Comparison of ENCODE assay signal across 9 mouse cellular contexts in genomic region chr11:59183821-59184220, GRCm38 (mm10). TPM values are rescaled to one million over a fixed set of nuclear protein-coding genes. Genes with fewer than 3 reads are reported as not detected.
DNase-seq lines count a peak whose midpoint lies in the region; ATAC-seq and TF ChIP-seq lines count a peak whose summit lies in the region.
"Had no signal": no experiment of that assay in that cellular context is flagged by ENCODE, and none has a peak within 500 bp of the region (broad histone marks: within the 10 kb centered on the region; RNA-seq: fewer than 3 reads in every experiment).

No protein-coding gene starts in this region.

- H3K79me2 ChIP-seq in MEL (ENCODE audit: control insufficient read depth, insufficient read depth, low read length, poor library complexity), result no peaks in the 10 kb centered on the region

- no peak for TF ChIP-seq EP300 in MEL (IDR thresholded peaks at IDR 0.05; ENCODE audit: low read depth in 1 of 2, low read length in 2 of 2)

- no peak for TF ChIP-seq POLR2A in MEL (IDR thresholded peaks at IDR 0.05; ENCODE audit: control insufficient read depth in 1 of 2, insufficient read depth in 1 of 2, low read depth in 1 of 2, low read length in 2 of 2, poor library complexity in 1 of 2)

- ATAC-seq in forebrain, embryonic 14.5 days, result peak; percentile 61; the same call in 1 of the 2 replicates
- no peak for ATAC-seq in forebrain, embryonic 15.5 days (replicated peaks)
- peak; percentile 71 for ATAC-seq in heart, embryonic 16.5 days (replicated peaks; ENCODE audit: extremely low read depth, insufficient read depth, low FRiP score)

- 49% methylated on average over 3 of the region's 3 CpGs for WGBS in forebrain, embryonic 14.5 days
- WGBS in forebrain, embryonic 15.5 days, result 31% methylated on average over 3 of the region's 3 CpGs
- 13% methylated on average over 3 of the region's 3 CpGs for WGBS in heart, embryonic 16.5 days

- H3K27ac ChIP-seq in forebrain, embryonic 14.5 days (ENCODE audit: low read depth, low read length), result no peak overlapping the region
- no peak overlapping the region for H3K27ac ChIP-seq in forebrain, embryonic 15.5 days (replicated peaks)
- no peak overlapping the region for H3K27ac ChIP-seq in MEL (ENCODE audit: control insufficient read depth, low read depth, low read length)
- peak overlapping the region; percentile 81 for H3K27ac ChIP-seq in heart, embryonic 16.5 days (ENCODE audit: low read length)
- H3K27ac ChIP-seq: limb, embryonic 13.5 days had no signal

- no peak overlapping the region for H3K4me2 ChIP-seq in forebrain, embryonic 14.5 days (ENCODE audit: low read length)
- no peak overlapping the region for H3K4me2 ChIP-seq in forebrain, embryonic 15.5 days (replicated peaks)
- H3K4me2 ChIP-seq in heart, embryonic 16.5 days (ENCODE audit: low read depth, low read length), result peak overlapping the region; percentile 31; the same call in 1 of the 2 replicates
- H3K4me2 ChIP-seq: limb, embryonic 13.5 days had no signal

- TF ChIP-seq CTCF in MEL (IDR thresholded peaks at IDR 0.05 in 2 of 3, conservative IDR thresholded peaks at IDR 0.05 in 1 of 3; ENCODE audit: control insufficient read depth in 1 of 3, insufficient read depth in 1 of 3, low read depth in 2 of 3, low read length in 3 of 3, poor library complexity in 1 of 3, severe bottlenecking in 1 of 3), result peak; percentile 85 to 91 (median 85)

- H3K27me3 ChIP-seq in forebrain, embryonic 14.5 days (replicated peaks; ENCODE audit: control insufficient read depth, insufficient read depth, low read length), result peaks cover 5% of the 10 kb centered on the region; the same call in 1 of the 2 replicates
- H3K27me3 ChIP-seq in forebrain, embryonic 15.5 days, result peaks cover 8% of the 10 kb centered on the region; the same call in 1 of the 2 replicates
- no peaks in the 10 kb centered on the region for H3K27me3 ChIP-seq in MEL (ENCODE audit: control insufficient read depth in 1 of 2, insufficient read depth in 2 of 2, low read length in 2 of 2)
- H3K27me3 ChIP-seq in heart, embryonic 16.5 days (ENCODE audit: control insufficient read depth, insufficient read depth, low read length), result no peaks in the 10 kb centered on the region

- H3K4me3 ChIP-seq in forebrain, embryonic 14.5 days (ENCODE audit: low read depth, low read length), result no peak overlapping the region
- no peak overlapping the region for H3K4me3 ChIP-seq in forebrain, embryonic 15.5 days
- H3K4me3 ChIP-seq in MEL (ENCODE audit: control insufficient read depth in 1 of 2, insufficient read depth in 1 of 2, low read depth in 2 of 2, low read length in 2 of 2), result no peak overlapping the region
- no peak overlapping the region for H3K4me3 ChIP-seq in heart, embryonic 16.5 days (ENCODE audit: low read length)
- H3K4me3 ChIP-seq: limb, embryonic 13.5 days had no signal

- no peaks in the 10 kb centered on the region for H3K4me1 ChIP-seq in forebrain, embryonic 14.5 days (ENCODE audit: control insufficient read depth, insufficient read depth, low read length)
- H3K4me1 ChIP-seq in forebrain, embryonic 15.5 days, result no peaks in the 10 kb centered on the region
- H3K4me1 ChIP-seq in MEL (ENCODE audit: control insufficient read depth in 1 of 2, insufficient read depth in 2 of 2, low read length in 2 of 2), result peaks cover 3 to 8% of the 10 kb centered on the region in 2 experiments; a peak in 3 of 4 replicates
- peaks cover 20% of the 10 kb centered on the region for H3K4me1 ChIP-seq in heart, embryonic 16.5 days (ENCODE audit: control insufficient read depth, insufficient read depth, low read length)

- peaks cover 39% of the 10 kb centered on the region for H3K36me3 ChIP-seq in forebrain, embryonic 14.5 days (ENCODE audit: control insufficient read depth, insufficient read depth, low read length)
- H3K36me3 ChIP-seq in forebrain, embryonic 15.5 days, result peaks cover 24% of the 10 kb centered on the region
- peaks cover 3 to 5% of the 10 kb centered on the region in 2 experiments; a peak in 3 of 4 replicates for H3K36me3 ChIP-seq in MEL (ENCODE audit: control insufficient read depth in 1 of 2, insufficient read depth in 2 of 2, low read length in 2 of 2)
- H3K36me3 ChIP-seq in heart, embryonic 16.5 days (ENCODE audit: control insufficient read depth, insufficient read depth), result peaks cover 14% of the 10 kb centered on the region

- no peak overlapping the region for H3K9ac ChIP-seq in forebrain, embryonic 14.5 days (ENCODE audit: low read length)
- H3K9ac ChIP-seq in forebrain, embryonic 15.5 days (replicated peaks), result no peak overlapping the region
- no peak overlapping the region for H3K9ac ChIP-seq in MEL (ENCODE audit: control insufficient read depth, low read depth, low read length, poor library complexity, severe bottlenecking)
- H3K9ac ChIP-seq in heart, embryonic 16.5 days (ENCODE audit: low read length), result peak overlapping the region; percentile 26
- H3K9ac ChIP-seq: limb, embryonic 13.5 days had no signal

- peak; percentile 74 for TF ChIP-seq RAD21 in MEL (IDR thresholded peaks at IDR 0.05; ENCODE audit: low read depth, low read length)

- no peaks in the 10 kb centered on the region for H3K9me3 ChIP-seq in forebrain, embryonic 14.5 days (replicated peaks; ENCODE audit: control insufficient read depth, low read length)
- H3K9me3 ChIP-seq in forebrain, embryonic 15.5 days, result no peaks in the 10 kb centered on the region
- no peaks in the 10 kb centered on the region for H3K9me3 ChIP-seq in MEL (replicated peaks; ENCODE audit: insufficient read depth, low read length)
- no peaks in the 10 kb centered on the region for H3K9me3 ChIP-seq in heart, embryonic 16.5 days (replicated peaks; ENCODE audit: control insufficient read depth, low read length)
- H3K9me3 ChIP-seq: limb, embryonic 13.5 days had no signal

- DNase-seq in forebrain, embryonic 14.5 days (ENCODE audit: low spot score), result peak; percentile 58
- DNase-seq in MEL (ENCODE audit: low read depth, low spot score), result peak; percentile 79
- peak; percentile 54 for DNase-seq in embryo, embryonic 11 days
- DNase-seq in kidney, postnatal 36 days, result peak; percentile 57 to 76
- peak; percentile 60 for DNase-seq in lung, postnatal 25 days (ENCODE audit: low spot score)
- DNase-seq in spleen, postnatal 4 days (ENCODE audit: low spot score in 2 of 2), result peak; percentile 69 to 81

TF ChIP-seq in MEL, 35 proteins besides CTCF, POLR2A, EP300 and RAD21:
- no peak for TF ChIP-seq TAL1 (IDR thresholded peaks at IDR 0.05; ENCODE audit: low read length)
- no peak for TF ChIP-seq ZMIZ1 (IDR thresholded peaks at IDR 0.05; ENCODE audit: low read depth, low read length)
- TF ChIP-seq GATA1 (IDR thresholded peaks at IDR 0.05; ENCODE audit: low read depth, low read length), result peak; percentile 52
- no peak; the same call in 1 of the 2 replicates for TF ChIP-seq TCF12 (IDR thresholded peaks at IDR 0.05; ENCODE audit: low read depth, low read length)
- peak; percentile 97 for TF ChIP-seq SMC3 (IDR thresholded peaks at IDR 0.05; ENCODE audit: low read depth, low read length)
- peak; percentile 57; the same call in 1 of the 2 replicates for TF ChIP-seq SIN3A (IDR thresholded peaks at IDR 0.05; ENCODE audit: low read length)
- TF ChIP-seq MAZ (IDR thresholded peaks at IDR 0.05; ENCODE audit: low read depth, low read length), result peak; percentile 23; the same call in 1 of the 2 replicates
- TF ChIP-seq ZC3H11A (IDR thresholded peaks at IDR 0.05; ENCODE audit: low read depth, low read length), result peak; percentile 77

RNA-seq across cellular contexts. Expression of gene Gjc2, which starts 0.8 kb away (rescaled TPM):
- 0.10 TPM in 1 of 2 replicates, not detected in the other for polyA plus RNA-seq in forebrain, embryonic 14.5 days (2014; fragmentation: Nextera tagmentation; extraction: Ambion mirVana)
- polyA plus RNA-seq in forebrain, embryonic 15.5 days (2015; fragmentation: Nextera tagmentation; extraction: Ambion mirVana), result 0.11 and 0.20 TPM in 2 replicates
- 0.08 TPM in 1 of 2 replicates, not detected in the other for total RNA-seq in MEL (2012; rRNA removed)
- under 1 TPM in 1 of 2 experiments, not detected in 1; 0.07 TPM for polyA plus RNA-seq in MEL (2012; ENCODE audit: insufficient read depth in 1 of 2, insufficient read length in 2 of 2, low read depth in 1 of 2, low replicate concordance in 2 of 2, missing spikeins in 1 of 2)
- 0.50 and 0.54 TPM in 2 replicates for polyA plus RNA-seq in heart, embryonic 16.5 days (2015; fragmentation: Nextera tagmentation; extraction: Ambion mirVana)

RNA-seq across cellular contexts. Expression of gene Guk1, which starts 8.2 kb away (rescaled TPM):
- 198 and 199 TPM in 2 replicates for polyA plus RNA-seq in forebrain, embryonic 14.5 days (2014; fragmentation: Nextera tagmentation; extraction: Ambion mirVana)
- polyA plus RNA-seq in forebrain, embryonic 15.5 days (2015; fragmentation: Nextera tagmentation; extraction: Ambion mirVana), result 176 and 183 TPM in 2 replicates
- 249 and 295 TPM in 2 replicates for total RNA-seq in MEL (2012; rRNA removed)
- 100 to 1,000 TPM in 1 of 2 experiments, not detected in 1; 215 TPM for polyA plus RNA-seq in MEL (2012; ENCODE audit: insufficient read depth in 1 of 2, insufficient read length in 2 of 2, low read depth in 1 of 2, low replicate concordance in 2 of 2, missing spikeins in 1 of 2)
- polyA plus RNA-seq in heart, embryonic 16.5 days (2015; fragmentation: Nextera tagmentation; extraction: Ambion mirVana), result 130 and 140 TPM in 2 replicates

RNA-seq across cellular contexts. Expression of gene Mrpl55, which starts 18.5 kb away (rescaled TPM):
- 109 and 119 TPM in 2 replicates for polyA plus RNA-seq in forebrain, embryonic 14.5 days (2014; fragmentation: Nextera tagmentation; extraction: Ambion mirVana)
- polyA plus RNA-seq in forebrain, embryonic 15.5 days (2015; fragmentation: Nextera tagmentation; extraction: Ambion mirVana), result 95.4 and 96.1 TPM in 2 replicates
- total RNA-seq in MEL (2012; rRNA removed), result 75.0 and 75.5 TPM in 2 replicates
- polyA plus RNA-seq in MEL (2012; ENCODE audit: insufficient read depth in 1 of 2, insufficient read length in 2 of 2, low read depth in 1 of 2, low replicate concordance in 2 of 2, missing spikeins in 1 of 2), result 10 to 100 TPM in 1 of 2 experiments, not detected in 1; 68.5 TPM
- polyA plus RNA-seq in heart, embryonic 16.5 days (2015; fragmentation: Nextera tagmentation; extraction: Ambion mirVana), result 115 and 131 TPM in 2 replicates

RNA-seq across cellular contexts. Expression of gene Iba57, which starts 20.3 kb away (rescaled TPM):
- polyA plus RNA-seq in forebrain, embryonic 14.5 days (2014; fragmentation: Nextera tagmentation; extraction: Ambion mirVana), result 3.3 and 3.7 TPM in 2 replicates
- polyA plus RNA-seq in forebrain, embryonic 15.5 days (2015; fragmentation: Nextera tagmentation; extraction: Ambion mirVana), result 6.8 and 7.1 TPM in 2 replicates
- total RNA-seq in MEL (2012; rRNA removed), result 14.9 and 18.8 TPM in 2 replicates
- 10 to 100 TPM in 1 of 2 experiments, not detected in 1; 14.7 TPM for polyA plus RNA-seq in MEL (2012; ENCODE audit: insufficient read depth in 1 of 2, insufficient read length in 2 of 2, low read depth in 1 of 2, low replicate concordance in 2 of 2, missing spikeins in 1 of 2)
- 9.5 and 10.4 TPM in 2 replicates for polyA plus RNA-seq in heart, embryonic 16.5 days (2015; fragmentation: Nextera tagmentation; extraction: Ambion mirVana)

RNA-seq across cellular contexts. Expression of gene 2310033P09Rik, which starts 24.3 kb away (rescaled TPM):
- 27.7 and 30.5 TPM in 2 replicates for polyA plus RNA-seq in forebrain, embryonic 14.5 days (2014; fragmentation: Nextera tagmentation; extraction: Ambion mirVana)
- polyA plus RNA-seq in forebrain, embryonic 15.5 days (2015; fragmentation: Nextera tagmentation; extraction: Ambion mirVana), result 27.8 and 31.5 TPM in 2 replicates
- total RNA-seq in MEL (2012; rRNA removed), result 29.7 and 35.5 TPM in 2 replicates
- 10 to 100 TPM in 1 of 2 experiments, not detected in 1; 59.8 TPM for polyA plus RNA-seq in MEL (2012; ENCODE audit: insufficient read depth in 1 of 2, insufficient read length in 2 of 2, low read depth in 1 of 2, low replicate concordance in 2 of 2, missing spikeins in 1 of 2)
- polyA plus RNA-seq in heart, embryonic 16.5 days (2015; fragmentation: Nextera tagmentation; extraction: Ambion mirVana), result 18.8 and 21.0 TPM in 2 replicates
